Mouse (Mus musculus) adrenal gland, postnatal 14 days (tissue): ENCODE results near the gene 1700088E04Rik. TPM values are rescaled to one million over a fixed set of nuclear protein-coding genes. Genes with fewer than 3 reads are reported as not detected.
A peak's percentile ranks its signal among the peaks of the same experiment; 100 is the strongest.

Experiments
- DNase-seq: peaks from one replicate; pipeline ENCODE4 v3.0.0; 2021; ENCODE audit warnings: mixed read lengths
- total RNA-seq: library from RNA; stranded (reverse); gene quantifications from 2 replicates; pipeline ENCODE4 v1.2.3, GENCODE M21; 2021

The 1700088E04Rik gene
- total RNA-seq, 1 experiment from 2014 or later = 4.7 TPM

- peak; percentile 94 for DNase-seq
These were observed 9.6 kb downstream of the 1700088E04Rik start for GRCm38 (mm10) chr15:79131442-79131841.

DNA sequence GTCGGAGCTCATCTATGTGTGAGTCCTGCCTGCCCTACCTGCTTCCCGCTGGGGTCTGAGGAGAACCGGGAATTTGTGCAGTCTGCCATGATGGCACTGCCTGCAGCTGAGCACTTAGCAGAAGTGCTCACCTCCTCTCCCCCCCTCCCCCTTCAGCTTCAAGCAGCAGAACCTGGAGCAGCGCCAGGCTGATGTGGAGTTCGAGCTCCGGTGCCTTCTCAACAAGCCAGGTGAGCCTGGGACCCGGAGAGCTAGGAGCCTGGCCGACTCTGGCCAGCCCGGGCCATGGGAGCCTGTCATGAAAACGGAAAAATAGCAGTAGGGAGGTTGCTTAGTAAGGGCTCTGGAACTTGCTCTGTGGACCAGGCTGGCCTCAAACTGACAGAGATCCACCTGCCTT is 10.3 kb downstream of the 1700088E04Rik start:
- DNase-seq = peak; percentile 47

DNA sequence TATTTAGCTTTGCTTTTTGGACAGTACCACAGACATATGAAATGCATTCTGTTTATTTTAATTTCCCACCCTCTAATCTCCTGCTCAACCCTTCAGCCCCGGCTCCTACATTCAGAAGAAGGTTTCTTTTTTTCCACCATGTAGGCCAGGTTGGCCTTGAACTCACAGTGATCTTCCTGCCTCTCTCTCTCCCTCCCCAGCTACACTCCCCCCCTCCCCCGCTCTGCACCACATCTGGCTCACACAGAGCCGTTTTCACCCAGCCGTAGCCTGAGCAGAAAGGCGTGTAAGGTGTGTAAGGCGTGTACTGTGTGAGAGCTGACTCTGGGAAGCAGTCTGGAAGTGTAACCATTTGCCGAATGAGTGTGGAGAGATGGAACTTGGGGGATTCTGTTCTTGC is 11.7 kb downstream of the 1700088E04Rik start:
- peak; percentile 73 for DNase-seq

- DNase-seq = no peak
These were observed 12.8 kb downstream of the 1700088E04Rik start for GRCm38 (mm10) chr15:79128208-79128607.

GRCm38 (mm10) chr15:79127101-79127500 is 14.0 kb downstream of the 1700088E04Rik start:
- no peak for DNase-seq

- peak; percentile 71 for DNase-seq
These were observed 14.7 kb downstream of the 1700088E04Rik start for GRCm38 (mm10) chr15:79126217-79126932.

DNA sequence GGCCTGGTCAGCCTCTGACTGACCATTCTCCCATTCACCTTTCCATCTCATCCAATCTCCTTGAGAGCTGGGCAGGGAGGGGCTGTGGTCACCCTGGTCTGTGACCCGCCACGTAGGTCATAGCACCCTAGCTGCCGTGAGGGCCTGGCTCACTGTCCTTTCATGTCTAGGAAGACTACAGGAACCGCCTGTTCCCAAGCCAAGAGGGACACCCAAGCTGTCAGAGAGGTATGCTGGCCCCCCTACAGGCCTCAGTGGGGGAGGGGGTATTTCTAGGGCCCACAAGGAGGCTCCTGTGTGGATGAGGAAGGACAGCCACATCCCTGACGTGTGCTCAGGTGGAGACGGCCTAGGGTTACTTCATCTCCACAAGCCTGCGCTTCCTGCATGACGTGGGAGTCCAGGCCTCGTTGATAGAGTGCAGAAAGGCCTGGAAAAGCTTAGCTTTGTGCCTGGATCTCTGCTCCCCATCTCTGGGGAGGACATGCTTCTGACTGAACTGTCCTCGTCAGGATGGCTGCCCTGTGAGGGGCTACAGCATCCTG is 16.6 kb downstream of the 1700088E04Rik start:
- DNase-seq = no peak

- peak; percentile 50 for DNase-seq
These were observed 17.3 kb downstream of the 1700088E04Rik start for GRCm38 (mm10) chr15:79123751-79124150.

- no peak for DNase-seq
These were observed 18.5 kb downstream of the 1700088E04Rik start for GRCm38 (mm10) chr15:79122546-79122945.

DNA sequence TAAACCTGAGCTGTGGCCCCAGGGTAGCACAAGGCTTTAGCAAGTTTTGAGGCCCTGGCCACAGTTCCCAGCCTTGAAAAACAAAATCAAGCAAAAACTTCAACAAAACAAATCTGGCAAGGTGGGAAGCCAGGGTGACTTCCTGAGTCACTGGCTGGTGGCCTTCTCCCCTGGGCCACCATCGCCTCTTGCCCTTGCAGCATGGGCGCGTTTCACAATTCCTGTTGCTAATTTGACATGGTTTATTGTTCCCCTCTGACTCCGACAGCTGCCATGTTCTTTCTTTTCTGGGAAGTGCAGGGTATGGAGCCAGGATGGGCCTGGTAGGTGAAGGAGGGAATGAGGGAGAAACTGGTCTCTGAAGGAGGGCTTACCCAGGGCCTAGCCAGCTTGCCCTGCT is 18.9 kb downstream of the 1700088E04Rik start:
- DNase-seq = peak; percentile 72

DNA sequence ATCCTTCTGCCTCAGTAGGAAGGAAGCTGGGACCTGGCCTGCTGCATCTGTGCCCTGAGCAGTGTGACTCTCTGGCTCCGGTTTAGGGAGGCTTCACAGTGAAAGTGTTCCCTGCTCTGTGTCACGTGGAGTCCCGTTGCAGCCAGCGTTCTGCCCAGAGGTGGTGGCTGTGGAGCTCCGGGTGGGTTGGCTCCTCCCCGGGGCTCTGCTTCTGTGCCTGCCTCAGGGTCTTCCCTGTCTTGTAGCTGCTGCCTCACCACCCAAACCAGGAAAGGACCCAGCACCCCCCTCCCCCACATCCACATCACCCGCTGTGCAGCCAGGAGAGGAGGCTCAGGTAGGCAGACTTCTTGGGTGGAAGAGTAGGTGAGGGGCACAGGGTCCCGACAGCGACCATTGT is 21.6 kb downstream of the 1700088E04Rik start:
- no peak for DNase-seq

GRCm38 (mm10) chr15:79115276-79115675 is 25.8 kb downstream of the 1700088E04Rik start:
- no peak for DNase-seq

DNA sequence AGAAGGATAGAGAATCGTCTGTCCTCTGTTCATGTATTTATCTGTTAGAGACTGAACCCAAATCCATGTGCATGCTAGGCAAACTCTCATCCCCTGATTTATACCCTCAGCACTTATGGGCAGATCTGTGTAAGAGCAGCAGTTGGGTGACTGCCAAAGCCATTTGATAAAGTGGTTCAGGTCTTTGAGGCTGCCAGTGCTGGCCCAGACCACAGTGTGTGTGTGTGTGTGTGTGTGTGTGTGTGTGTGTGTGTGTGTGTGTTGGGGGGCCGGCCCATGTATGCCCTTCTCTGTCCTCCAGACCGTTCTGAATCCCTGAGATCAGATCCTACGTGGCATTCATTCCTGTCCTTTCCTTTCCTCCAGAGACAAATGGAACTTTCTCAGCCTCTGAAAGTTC is 29.3 kb downstream of the 1700088E04Rik start:
- DNase-seq = peak; percentile 73

GRCm38 (mm10) chr15:79110528-79110927 is 30.5 kb downstream of the 1700088E04Rik start:
- no peak for DNase-seq

GRCm38 (mm10) chr15:79110031-79110430 is 31.0 kb downstream of the 1700088E04Rik start:
- DNase-seq = no peak

- no peak for DNase-seq
These were observed 31.6 kb downstream of the 1700088E04Rik start for GRCm38 (mm10) chr15:79109321-79109934.

- peak; percentile 90 for DNase-seq
These were observed 32.4 kb downstream of the 1700088E04Rik start, which contains the start of gene Micall1 for GRCm38 (mm10) chr15:79108421-79109320. Gene Micall1, plus strand, starts transcription at chr15:79108898.

GRCm38 (mm10) chr15:79107966-79108365 is 33.1 kb downstream of the 1700088E04Rik start:
- peak; percentile 34 for DNase-seq

GRCm38 (mm10) chr15:79105804-79106203 is 35.2 kb downstream of the 1700088E04Rik start:
- DNase-seq = no peak

DNA sequence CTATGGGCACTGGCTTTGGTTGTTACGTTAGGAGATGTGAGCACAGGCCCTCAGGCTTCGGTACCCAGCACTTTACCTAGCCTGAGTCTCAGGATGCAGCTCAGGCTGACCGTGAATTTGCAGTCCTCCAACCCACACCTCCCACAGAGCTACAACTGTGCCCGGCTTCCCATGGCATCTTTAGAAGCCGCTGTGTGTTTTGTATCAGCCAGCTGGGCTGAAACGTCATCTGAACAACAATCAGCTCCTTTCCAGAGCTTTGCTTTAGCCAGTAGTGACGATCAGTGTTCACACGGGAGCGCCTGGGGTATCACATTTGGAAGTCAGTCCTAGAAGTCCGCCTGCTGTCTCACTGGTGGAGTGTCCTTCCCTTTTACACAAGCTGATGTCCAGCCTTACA is 37.8 kb downstream of the 1700088E04Rik start:
- DNase-seq = no peak

- no peak for DNase-seq
These were observed 39.5 kb downstream of the 1700088E04Rik start for GRCm38 (mm10) chr15:79101531-79101930.

GRCm38 (mm10) chr15:79100391-79100790 is 40.7 kb downstream of the 1700088E04Rik start:
- no peak for DNase-seq
